In the genomic region with DNA sequence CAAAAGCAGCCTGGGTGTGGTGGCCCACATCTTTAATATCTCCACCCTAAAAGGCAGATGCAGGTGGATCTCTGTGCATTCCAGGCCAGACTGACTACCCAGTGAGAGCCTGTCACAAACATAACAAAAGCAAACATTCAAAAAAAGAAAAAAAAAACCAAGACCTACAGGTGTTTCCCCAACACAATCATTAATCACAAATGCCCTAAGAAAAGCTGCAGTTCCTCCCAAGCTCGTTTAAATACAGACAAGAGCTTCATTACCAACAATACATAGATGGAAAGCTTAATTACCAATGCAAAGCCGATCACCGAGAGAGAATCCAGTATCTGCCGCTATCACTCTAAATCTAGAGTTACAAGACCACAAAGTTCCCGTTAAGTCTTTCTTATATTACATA, we compare ENCODE assay signal across 9 mouse cellular contexts. TPM values are rescaled to one million over a fixed set of nuclear protein-coding genes. Genes with fewer than 3 reads are reported as not detected.
DNase-seq lines count a peak whose midpoint lies in the region; ATAC-seq lines count a peak whose summit lies in the region.
"Had no signal": no experiment of that assay in that cellular context is flagged by ENCODE, and none has a peak within 500 bp of the region (broad histone marks: within the 10 kb centered on the region; RNA-seq: fewer than 3 reads in every experiment).

No protein-coding gene starts in this region.

- H3K4me3 ChIP-seq in kidney, embryonic 14.5 days (ENCODE audit: low read length) = peak overlapping the region; percentile 93
- H3K4me3 ChIP-seq in embryonic facial prominence, embryonic 10.5 days = peak overlapping the region; percentile 95
- H3K4me3 ChIP-seq in intestine, embryonic 14.5 days (ENCODE audit: low read depth, low read length) = peak overlapping the region; percentile 90
- peak overlapping the region; percentile 9; the same call in 1 of the 2 replicates for H3K4me3 ChIP-seq in neural tube, embryonic 12.5 days

- H3K36me3 ChIP-seq in kidney, embryonic 14.5 days (ENCODE audit: control insufficient read depth, insufficient read depth, low read length) = no peaks in the 10 kb centered on the region
- H3K36me3 ChIP-seq in embryonic facial prominence, embryonic 10.5 days (replicated peaks) = peaks cover 12% of the 10 kb centered on the region
- no peaks in the 10 kb centered on the region for H3K36me3 ChIP-seq in intestine, embryonic 14.5 days (ENCODE audit: control insufficient read depth, insufficient read depth, low read length)
- no peaks in the 10 kb centered on the region for H3K36me3 ChIP-seq in neural tube, embryonic 12.5 days

- 2% methylated on average over 5 of the region's 5 CpGs for WGBS in kidney, embryonic 14.5 days
- WGBS in embryonic facial prominence, embryonic 10.5 days = 6% methylated on average over 5 of the region's 5 CpGs
- 12% methylated on average over 5 of the region's 5 CpGs for WGBS in intestine, embryonic 14.5 days
- 4% methylated on average over 5 of the region's 5 CpGs for WGBS in neural tube, embryonic 12.5 days

- H3K27ac ChIP-seq in kidney, embryonic 14.5 days (ENCODE audit: low read depth, low read length) = no peak overlapping the region
- H3K27ac ChIP-seq in embryonic facial prominence, embryonic 10.5 days (replicated peaks) = no peak overlapping the region
- H3K27ac ChIP-seq in intestine, embryonic 14.5 days (ENCODE audit: low read depth) = no peak overlapping the region
- no peak overlapping the region for H3K27ac ChIP-seq in neural tube, embryonic 12.5 days

- H3K4me1 ChIP-seq in kidney, embryonic 14.5 days (ENCODE audit: control insufficient read depth, insufficient read depth, low read length) = peaks cover 20% of the 10 kb centered on the region
- peaks cover 21% of the 10 kb centered on the region for H3K4me1 ChIP-seq in embryonic facial prominence, embryonic 10.5 days
- peaks cover 15% of the 10 kb centered on the region for H3K4me1 ChIP-seq in intestine, embryonic 14.5 days (replicated peaks; ENCODE audit: control insufficient read depth, insufficient read depth, low read length)
- peaks cover 17% of the 10 kb centered on the region for H3K4me1 ChIP-seq in neural tube, embryonic 12.5 days

- H3K9ac ChIP-seq in kidney, embryonic 14.5 days (ENCODE audit: low read depth, low read length) = peak overlapping the region; percentile 93; the same call in 1 of the 2 replicates
- peak overlapping the region; percentile 85; the same call in 1 of the 2 replicates for H3K9ac ChIP-seq in intestine, embryonic 14.5 days (ENCODE audit: low read length)
- peak overlapping the region; percentile 86; the same call in 1 of the 2 replicates for H3K9ac ChIP-seq in neural tube, embryonic 12.5 days

- H3K9me3 ChIP-seq in kidney, embryonic 14.5 days (ENCODE audit: control insufficient read depth, low read length) = no peaks in the 10 kb centered on the region
- H3K9me3 ChIP-seq in embryonic facial prominence, embryonic 10.5 days = no peaks in the 10 kb centered on the region
- no peaks in the 10 kb centered on the region for H3K9me3 ChIP-seq in intestine, embryonic 14.5 days (ENCODE audit: control insufficient read depth, low read length)
- peaks cover 6% of the 10 kb centered on the region; the same call in 1 of the 2 replicates for H3K9me3 ChIP-seq in neural tube, embryonic 12.5 days

- no peaks in the 10 kb centered on the region for H3K27me3 ChIP-seq in kidney, embryonic 14.5 days (ENCODE audit: control insufficient read depth, insufficient read depth, low read length)
- H3K27me3 ChIP-seq in embryonic facial prominence, embryonic 10.5 days (replicated peaks; ENCODE audit: low read depth, poor library complexity, severe bottlenecking) = no peaks in the 10 kb centered on the region
- H3K27me3 ChIP-seq in intestine, embryonic 14.5 days (replicated peaks; ENCODE audit: control insufficient read depth, insufficient read depth, low read length) = no peaks in the 10 kb centered on the region
- H3K27me3 ChIP-seq in neural tube, embryonic 12.5 days (replicated peaks) = no peaks in the 10 kb centered on the region

- no peak for ATAC-seq in kidney, embryonic 14.5 days (ENCODE audit: low FRiP score, low TSS enrichment)
- ATAC-seq in intestine, embryonic 14.5 days (replicated peaks; ENCODE audit: low FRiP score, low TSS enrichment, low read depth) = no peak
- ATAC-seq in neural tube, embryonic 12.5 days (ENCODE audit: low FRiP score, low read depth) = no peak

- no peak for DNase-seq in kidney, postnatal 25 days
- DNase-seq in embryonic facial prominence, embryonic 10.5 days (ENCODE audit: low spot score) = no peak
- DNase-seq in intestine, embryonic 14.5 days (ENCODE audit: low spot score) = no peak
- no peak for DNase-seq in adrenal gland, postnatal 36 days
- no peak for DNase-seq in spleen, postnatal 36 days (ENCODE audit: low spot score in 2 of 2)
- DNase-seq in gastrocnemius, adult 18-20 months (ENCODE audit: low spot score) = no peak
- DNase-seq: thymus, postnatal 14 days had no signal

- H3K4me2 ChIP-seq in kidney, embryonic 14.5 days (replicated peaks; ENCODE audit: low read depth, low read length) = peak overlapping the region; percentile 92
- peak overlapping the region; percentile 64 for H3K4me2 ChIP-seq in intestine, embryonic 14.5 days (ENCODE audit: low read length)
- peak overlapping the region; percentile 92 for H3K4me2 ChIP-seq in neural tube, embryonic 12.5 days (replicated peaks)

RNA-seq across cellular contexts. Expression of a gene that starts 1.5 kb away (rescaled TPM):
- 20.0 and 31.3 TPM in 2 replicates for polyA plus RNA-seq in kidney, embryonic 14.5 days (2014; fragmentation: Nextera tagmentation; extraction: Ambion mirVana)
- 24.7 and 25.4 TPM in 2 replicates for polyA plus RNA-seq in embryonic facial prominence, embryonic 10.5 days (2016; fragmentation: Nextera tagmentation; extraction: Ambion mirVana)
- 23.5 and 26.5 TPM in 2 replicates for polyA plus RNA-seq in intestine, embryonic 14.5 days (2014; fragmentation: Nextera tagmentation; extraction: Ambion mirVana)
- polyA plus RNA-seq in neural tube, embryonic 12.5 days (2016; fragmentation: Nextera tagmentation; extraction: Ambion mirVana) = 40.6 and 43.8 TPM in 2 replicates
- total RNA-seq in adrenal gland, postnatal 36 days (2021) = 10 to 100 TPM; 23.0 to 25.7 TPM
- total RNA-seq in gastrocnemius, adult 18-20 months (2021) = 10 to 100 TPM; 23.2 to 25.1 TPM

Comparison
In these comparisons a context has a peak if more than half of its experiments do, and no peak if none do; other contexts are left out.
1. H3K4me3 ChIP-seq: peak in every context shown above with its lines; median percentile 95 in embryonic facial prominence, embryonic 10.5 days; 93 in kidney, embryonic 14.5 days; 90 in intestine, embryonic 14.5 days; 9 in neural tube, embryonic 12.5 days.